Mouse (Mus musculus): ENCODE data around the gene Olfr448. TPM values are rescaled to one million over a fixed set of nuclear protein-coding genes. Genes with fewer than 3 reads are reported as not detected.

Olfr448 gene
- not detected in 2 replicates for polyA plus RNA-seq (2012; rRNA removed)

DNA sequence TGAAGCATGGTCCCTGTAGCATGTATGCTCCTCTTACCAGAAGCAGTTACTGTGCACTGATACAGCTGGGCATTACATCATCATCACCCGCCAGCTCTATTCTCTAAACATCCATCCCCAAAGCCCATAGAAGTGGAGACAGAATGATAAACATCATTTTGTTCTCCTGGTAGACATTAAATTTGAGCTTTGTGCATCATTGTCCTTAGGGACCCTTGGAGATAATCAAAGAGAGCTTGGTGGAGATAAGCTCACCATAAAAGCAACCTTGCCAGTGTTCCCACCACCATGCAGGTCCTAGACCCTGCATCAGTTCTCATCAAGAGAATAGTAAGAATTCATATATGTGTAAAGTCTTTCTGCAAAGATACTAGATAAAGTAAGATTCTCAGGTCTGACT lies at the start of gene Olfr448:
Gene Olfr448, plus strand, starts transcription at position 301 of the 400 bp plus-strand sequence.

GRCm38 (mm10) chr6:42908578-42908977 lies 18.3 kb downstream of the Olfr448 start, which contains the start of gene Olfr447:
Gene Olfr447, plus strand, starts transcription at chr6:42908878.

DNA sequence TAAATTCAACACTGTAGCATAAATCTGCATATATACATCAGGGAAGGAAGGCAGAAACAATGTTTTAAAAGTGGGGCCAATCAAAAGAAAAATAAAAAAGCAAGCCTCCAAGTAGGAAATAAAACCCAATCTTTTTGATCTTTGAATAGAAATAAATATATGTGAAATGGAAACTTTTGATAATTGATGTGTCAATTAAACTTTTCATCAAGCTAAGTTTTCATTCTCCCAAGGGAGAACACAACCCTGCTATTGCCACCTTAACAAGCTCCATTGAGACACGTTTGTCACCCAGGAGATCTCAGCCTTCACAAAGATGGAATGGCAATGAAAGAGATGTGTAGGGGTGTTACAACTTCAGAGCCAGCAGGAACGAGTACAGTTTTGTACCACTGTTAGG lies 30.8 kb downstream of the Olfr448 start, which contains the start of gene Olfr446:
Gene Olfr446, plus strand, starts transcription at position 301 of the 400 bp plus-strand sequence.

Other genes starting within 250 kb of the Olfr448 start
- gene Tcaf2, start 245.2 kb upstream of the Olfr448 start, polyA plus RNA-seq (2012; rRNA removed): 3.1 and 3.4 TPM in 2 replicates
- 84.3 and 86.2 TPM in 2 replicates for gene Tcaf1, start 180.4 kb upstream of the Olfr448 start, polyA plus RNA-seq (2012; rRNA removed)
- gene Olfr453, start 151.1 kb upstream of the Olfr448 start, polyA plus RNA-seq (2012; rRNA removed): not detected in 2 replicates
- gene Olfr38, start 134.0 kb upstream of the Olfr448 start, polyA plus RNA-seq (2012; rRNA removed): not detected in 2 replicates
- not detected in 2 replicates for gene Olfr452, start 105.3 kb upstream of the Olfr448 start, polyA plus RNA-seq (2012; rRNA removed)
- not detected in 2 replicates for gene Olfr450, start 78.5 kb upstream of the Olfr448 start, polyA plus RNA-seq (2012; rRNA removed)
- gene Olfr449, start 56.1 kb upstream of the Olfr448 start, polyA plus RNA-seq (2012; rRNA removed): not detected in 2 replicates
- not detected in 2 replicates for gene Olfr447, start 18.4 kb downstream of the Olfr448 start, polyA plus RNA-seq (2012; rRNA removed)
- gene Olfr446, start 30.9 kb downstream of the Olfr448 start, polyA plus RNA-seq (2012; rRNA removed): not detected in 2 replicates
- not detected in 2 replicates for gene Olfr444, start 58.6 kb downstream of the Olfr448 start, polyA plus RNA-seq (2012; rRNA removed)
- not detected in 2 replicates for gene Olfr441, start 215.9 kb downstream of the Olfr448 start, polyA plus RNA-seq (2012; rRNA removed)